Mouse (Mus musculus) myocyte (in vitro differentiated cells): ENCODE results near the gene Peak1. TPM values are rescaled to one million over a fixed set of nuclear protein-coding genes. Genes with fewer than 3 reads are reported as not detected.

Experiments used
- H3K27me3 ChIP-seq: one replicate; pipeline ENCODE4 v1.6.1; 2011; ENCODE audit not compliant: control insufficient read depth, insufficient read depth, insufficient read length
- H3K36me3 ChIP-seq: one replicate; pipeline ENCODE4 v1.6.1; 2011; ENCODE audit not compliant: control insufficient read depth, insufficient read depth
- H3K4me2 ChIP-seq: one replicate; pipeline ENCODE4 v1.6.1; 2011; ENCODE audit warnings: low read depth, control low read depth
- H3K4me3 ChIP-seq: one replicate; pipeline ENCODE4 v1.5.1; 2011; ENCODE audit warnings: mild to moderate bottlenecking, control low read depth, moderate library complexity
- H3K79me2 ChIP-seq: one replicate; pipeline ENCODE4 v1.6.1; 2011; ENCODE audit not compliant: control insufficient read depth, insufficient read depth
- H3ac ChIP-seq: one replicate; pipeline ENCODE4 v1.6.1; 2011; ENCODE audit not compliant: control insufficient read depth, insufficient read length
- CEBPB ChIP-seq: IDR thresholded peaks from 2 replicates; pipeline ENCODE4 v1.6.1; 2011; ENCODE audit warnings: mild to moderate bottlenecking, moderate library complexity; ENCODE audit not compliant: poor library complexity, insufficient read depth, severe bottlenecking
- E2F4 ChIP-seq: IDR thresholded peaks from one replicate; pipeline ENCODE4 v1.6.1; 2011; ENCODE audit warnings: mild to moderate bottlenecking, control low read depth, moderate library complexity; ENCODE audit not compliant: insufficient read depth
- MAX ChIP-seq: IDR thresholded peaks from one replicate; pipeline ENCODE4 v1.6.1; 2011; ENCODE audit warnings: low read depth, mild to moderate bottlenecking, control low read depth
- MYOD1 ChIP-seq, 3 experiments: IDR thresholded peaks; one replicate each; pipeline ENCODE4 v1.6.1; 2011; ENCODE audit warnings: control low read depth in 2 of 3, low read depth in 2 of 3, mild to moderate bottlenecking in 2 of 3, moderate library complexity in 1 of 3; ENCODE audit not compliant: insufficient read length in 2 of 3, control insufficient read depth in 1 of 3
- MYOG ChIP-seq, 3 experiments: IDR thresholded peaks; one replicate each; pipeline ENCODE4 v1.6.1; 2011; ENCODE audit warnings: control low read depth in 2 of 3, low read depth in 2 of 3, mild to moderate bottlenecking in 2 of 3; ENCODE audit not compliant: insufficient read length in 2 of 3, control insufficient read depth in 1 of 3, insufficient read depth in 1 of 3
- POLR2A ChIP-seq: IDR thresholded peaks from one replicate; pipeline ENCODE4 v1.6.1; 2011; ENCODE audit warnings: low read depth, mild to moderate bottlenecking, control low read depth, moderate library complexity; ENCODE audit not compliant: insufficient read length
- POLR2AphosphoS2 ChIP-seq: IDR thresholded peaks from one replicate; pipeline ENCODE4 v1.6.1; 2011; ENCODE audit warnings: low read depth, control low read depth; ENCODE audit not compliant: insufficient read length
- REST ChIP-seq: IDR thresholded peaks from one replicate; pipeline ENCODE4 v1.6.1; 2011; ENCODE audit warnings: mild to moderate bottlenecking, control low read depth, moderate library complexity; ENCODE audit not compliant: insufficient read depth, insufficient read length
- SRF ChIP-seq: IDR thresholded peaks from one replicate; pipeline ENCODE4 v1.6.1; 2011; ENCODE audit warnings: low read depth; ENCODE audit not compliant: control insufficient read depth, insufficient read length
- TCF12 ChIP-seq: IDR thresholded peaks from one replicate; pipeline ENCODE4 v1.6.1; 2011; ENCODE audit warnings: mild to moderate bottlenecking, control low read depth; ENCODE audit not compliant: poor library complexity, insufficient read depth, severe bottlenecking
- TCF3 ChIP-seq: IDR thresholded peaks from one replicate; pipeline ENCODE4 v1.6.1; 2011; ENCODE audit warnings: low read depth, control low read depth; ENCODE audit not compliant: insufficient read length
- USF1 ChIP-seq: IDR thresholded peaks from one replicate; pipeline ENCODE4 v1.6.1; 2011; ENCODE audit warnings: low read depth, mild to moderate bottlenecking, control low read depth, moderate library complexity
- polyA plus RNA-seq: library from polyadenylated mRNA; unstranded; fragments of >200 nt; fragmentation: generic; extraction: Trizol; gene quantifications from one replicate; pipeline ENCODE4 v1.2.1, GENCODE M21; 2012; ENCODE audit warnings: missing spikeins

Gene Peak1
- polyA plus RNA-seq, 1 experiment = 13.3 TPM

DNA sequence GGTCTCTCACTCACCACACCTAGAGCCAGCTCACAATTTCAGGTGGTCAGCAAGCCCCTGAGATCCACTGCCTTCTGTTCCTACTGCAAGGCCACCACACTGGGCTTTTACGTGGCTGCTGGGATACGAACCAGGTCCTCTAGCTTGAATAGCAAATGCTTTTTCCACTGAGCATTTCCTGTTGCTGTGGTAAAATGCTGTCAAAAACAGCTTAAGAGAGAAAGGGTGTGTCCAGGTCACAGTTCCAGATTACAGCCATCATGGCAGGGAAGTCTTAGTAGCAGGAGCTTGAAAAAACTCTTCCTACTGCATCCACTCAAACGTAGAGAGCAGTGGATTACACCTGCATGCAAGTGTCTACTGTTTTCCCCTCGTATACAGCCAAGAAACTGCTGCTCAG lies 7.0 kb upstream of the Peak1 start:
- Histone ChIP-seq H3K79me2 (peaks cover 83% of the 10 kb centered on the region), H3K27me3 (no peaks in the 10 kb centered on the region), H3K4me3 (no peak overlapping the region), H3K36me3 (no peaks in the 10 kb centered on the region), H3K4me2 (no peak overlapping the region), H3ac (no peak overlapping the region)
- TF ChIP-seq USF1 (no peak), MAX (no peak)

DNA sequence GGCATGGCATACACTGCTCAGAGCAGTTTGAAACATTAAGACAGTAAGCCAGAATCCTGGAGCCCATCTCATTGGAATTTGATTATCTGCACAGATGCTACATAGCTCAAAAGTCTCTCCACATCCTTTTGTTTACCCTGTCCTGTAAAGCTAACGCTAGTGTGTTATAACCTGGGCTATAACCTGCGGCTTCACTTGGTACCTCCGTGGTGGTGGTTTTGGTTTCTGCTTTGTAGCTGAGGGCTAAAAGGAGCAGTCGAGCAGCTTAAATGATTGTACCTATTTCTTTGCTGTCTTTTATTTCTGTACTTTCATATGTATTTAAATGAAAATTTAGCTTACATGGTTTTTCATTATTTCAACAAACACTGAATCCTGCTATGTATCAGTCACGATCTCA lies 4.1 kb upstream of the Peak1 start:
- Histone ChIP-seq H3K4me2 (no peak overlapping the region), H3K27me3 (no peaks in the 10 kb centered on the region), H3K36me3 (no peaks in the 10 kb centered on the region), H3K79me2 (peaks cover 85% of the 10 kb centered on the region), H3K4me3 (no peak overlapping the region), H3ac (no peak overlapping the region)
- TF ChIP-seq E2F4 (no peak), POLR2AphosphoS2 (no peak), USF1 (no peak), POLR2A (no peak), MYOD1 (IDR thresholded peaks at IDR 0.05; ENCODE audit: control insufficient read depth in 1 of 3, insufficient read length in 2 of 3, low read depth in 2 of 3) (no peak), REST (no peak), TCF12 (no peak), TCF3 (no peak), CEBPB (no peak), MYOG (IDR thresholded peaks at IDR 0.05; ENCODE audit: control insufficient read depth in 1 of 3, insufficient read depth in 1 of 3, insufficient read length in 2 of 3, low read depth in 2 of 3) (no peak), MAX (no peak), SRF (no peak)

- Histone ChIP-seq H3K4me3 (no peak overlapping the region), H3K27me3 (no peaks in the 10 kb centered on the region), H3K4me2 (peak overlapping the region; percentile 91), H3ac (no peak overlapping the region), H3K36me3 (no peaks in the 10 kb centered on the region), H3K79me2 (peaks cover 85% of the 10 kb centered on the region)
- no peak for TF ChIP-seq MAX
These were observed 3.2 kb upstream of the Peak1 start for GRCm38 (mm10) chr9:56420892-56421601.

DNA sequence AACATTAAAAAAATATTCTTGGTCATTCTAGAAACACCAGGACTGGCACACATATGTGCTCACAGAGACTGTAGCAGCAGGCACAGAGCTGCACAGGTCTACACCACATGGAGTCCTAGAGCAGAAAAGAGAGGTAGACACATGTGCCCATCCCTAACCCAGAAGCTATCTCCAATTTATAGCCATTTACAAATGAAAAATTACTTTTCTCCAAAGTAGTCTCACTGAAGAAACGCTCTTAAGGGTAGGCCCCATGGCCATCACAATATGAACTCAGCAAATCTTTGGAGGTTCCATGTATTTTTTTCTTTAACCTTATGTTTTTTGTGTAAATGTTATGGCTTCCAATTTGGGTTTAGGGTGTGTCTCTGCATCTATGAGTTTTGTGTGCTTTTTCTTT lies 2.4 kb upstream of the Peak1 start:
- peak overlapping the region; percentile 91 for H3K4me2 ChIP-seq

GRCm38 (mm10) chr9:56418738-56419239 lies 922 bp upstream of the Peak1 start:
- no peaks in the 10 kb centered on the region for H3K36me3 ChIP-seq
- peaks cover 85% of the 10 kb centered on the region for H3K79me2 ChIP-seq
- peak overlapping the region; percentile 67 for H3K4me3 ChIP-seq
- H3K27me3 ChIP-seq = no peaks in the 10 kb centered on the region
- H3ac ChIP-seq = peak overlapping the region; percentile 62
- TF ChIP-seq CEBPB (no peak), POLR2AphosphoS2 (peak; percentile 47), POLR2A (peak; percentile 67)
- peak overlapping the region; percentile 91 for H3K4me2 ChIP-seq

More for the DNA sequence above, 2.4 kb upstream of the Peak1 start:
- Histone ChIP-seq H3K36me3 (no peaks in the 10 kb centered on the region), H3ac (no peak overlapping the region), H3K4me3 (peak overlapping the region; percentile 67), H3K27me3 (no peaks in the 10 kb centered on the region), H3K79me2 (peaks cover 85% of the 10 kb centered on the region)
- TF ChIP-seq CEBPB = no peak
- TF ChIP-seq TCF3 = no peak

- TF ChIP-seq CEBPB (no peak), POLR2AphosphoS2 (peak; percentile 56)
- Histone ChIP-seq H3K4me3 (peak overlapping the region; percentile 67), H3K36me3 (no peaks in the 10 kb centered on the region), H3K27me3 (no peaks in the 10 kb centered on the region), H3ac (peak overlapping the region; percentile 62), H3K4me2 (peak overlapping the region; percentile 88), H3K79me2 (peaks cover 83% of the 10 kb centered on the region)
These were observed 386 bp downstream of the Peak1 start for GRCm38 (mm10) chr9:56417415-56417947.
